Comparison of ENCODE assay signal across 7 mouse cellular contexts in genomic region chr11:96317608-96318367, GRCm38 (mm10). TPM values are rescaled to one million over a fixed set of nuclear protein-coding genes. Genes with fewer than 3 reads are reported as not detected.
DNase-seq lines count a peak whose midpoint lies in the region; ATAC-seq and TF ChIP-seq lines count a peak whose summit lies in the region.

Gene Hoxb4, plus strand, starts transcription at chr11:96318267.

- no peak for TF ChIP-seq CTCF in E14TG2a.4 (conservative IDR thresholded peaks at IDR 0.05; ENCODE audit: low read length)

- WGBS in forebrain, embryonic 14.5 days: under 1% methylated on average over 28 of the region's 28 CpGs
- WGBS in liver, embryonic 12.5 days (ENCODE audit: insufficient replicate concordance): 5% methylated on average over 28 of the region's 28 CpGs

- no peak for ATAC-seq in forebrain, embryonic 14.5 days
- no peak for ATAC-seq in liver, embryonic 12.5 days

- H3K27ac ChIP-seq in forebrain, embryonic 14.5 days (ENCODE audit: low read depth, low read length): no peak within 1 kb of the TSS
- H3K27ac ChIP-seq in liver, embryonic 12.5 days: peak within 1 kb of the TSS; percentile 78

- peak; percentile 31 for DNase-seq in CD4-positive, CD25-positive, alpha-beta regulatory T cell, adult 2 months (ENCODE audit: low read depth, low spot score)
- no peak for DNase-seq in forebrain, embryonic 14.5 days (ENCODE audit: low spot score)
- no peak for DNase-seq in urinary bladder, postnatal 4 days (ENCODE audit: low spot score in 2 of 2)
- DNase-seq in layer of hippocampus, adult 11-12 months (ENCODE audit: low spot score): no peak
- DNase-seq in thymus, adult 18-20 months: no peak

- peaks cover 98% of the 10 kb centered on the region for H3K27me3 ChIP-seq in E14TG2a.4 (ENCODE audit: insufficient read depth, low read length)
- H3K27me3 ChIP-seq in forebrain, embryonic 14.5 days (replicated peaks; ENCODE audit: control insufficient read depth, insufficient read depth, low read length): peaks cover 100% of the 10 kb centered on the region
- peaks cover 99% of the 10 kb centered on the region for H3K27me3 ChIP-seq in liver, embryonic 12.5 days (replicated peaks)

- no peaks in the 10 kb centered on the region for H3K36me3 ChIP-seq in E14TG2a.4 (ENCODE audit: insufficient read depth, low read length)
- H3K36me3 ChIP-seq in forebrain, embryonic 14.5 days (ENCODE audit: control insufficient read depth, insufficient read depth, low read length): no peaks in the 10 kb centered on the region
- H3K36me3 ChIP-seq in liver, embryonic 12.5 days: no peaks in the 10 kb centered on the region

- H3K9ac ChIP-seq in forebrain, embryonic 14.5 days (ENCODE audit: low read length): no peak within 1 kb of the TSS
- peak within 1 kb of the TSS; percentile 62 for H3K9ac ChIP-seq in liver, embryonic 12.5 days

- H3K4me1 ChIP-seq in E14TG2a.4 (replicated peaks; ENCODE audit: low read depth, low read length): peaks cover 32% of the 10 kb centered on the region
- no peaks in the 10 kb centered on the region for H3K4me1 ChIP-seq in forebrain, embryonic 14.5 days (ENCODE audit: control insufficient read depth, insufficient read depth, low read length)
- no peaks in the 10 kb centered on the region for H3K4me1 ChIP-seq in liver, embryonic 12.5 days

- peak within 1 kb of the TSS; percentile 70 for H3K4me3 ChIP-seq in E14TG2a.4 (replicated peaks; ENCODE audit: low read length)
- H3K4me3 ChIP-seq in forebrain, embryonic 14.5 days (ENCODE audit: low read depth, low read length): peak within 1 kb of the TSS; percentile 6; the same call in 1 of the 2 replicates
- peak within 1 kb of the TSS; percentile 57 for H3K4me3 ChIP-seq in liver, embryonic 12.5 days

- H3K4me2 ChIP-seq in forebrain, embryonic 14.5 days (ENCODE audit: low read length): peak within 1 kb of the TSS; percentile 31
- H3K4me2 ChIP-seq in liver, embryonic 12.5 days: peak within 1 kb of the TSS; percentile 68

- H3K9me3 ChIP-seq in E14TG2a.4 (ENCODE audit: low read length): no peaks in the 10 kb centered on the region
- no peaks in the 10 kb centered on the region for H3K9me3 ChIP-seq in forebrain, embryonic 14.5 days (replicated peaks; ENCODE audit: control insufficient read depth, low read length)
- no peaks in the 10 kb centered on the region for H3K9me3 ChIP-seq in liver, embryonic 12.5 days (replicated peaks)

RNA-seq across cellular contexts. Expression of gene Hoxb4, which starts in this region (rescaled TPM):
- polyA plus RNA-seq in forebrain, embryonic 14.5 days (2014; fragmentation: Nextera tagmentation; extraction: Ambion mirVana): not detected in 2 replicates
- polyA plus RNA-seq in liver, embryonic 12.5 days (2016; fragmentation: Nextera tagmentation; extraction: Ambion mirVana): 0.62 and 0.66 TPM in 2 replicates

Comparison
In these comparisons a context has a peak if more than half of its experiments do, and no peak if none do; other contexts are left out.
1. H3K4me3 ChIP-seq: peak in every context shown above with its lines; median percentile 70 in E14TG2a.4; 57 in liver, embryonic 12.5 days; 6 in forebrain, embryonic 14.5 days.